Mouse (Mus musculus) kidney, postnatal 0 days (tissue): ENCODE results near the gene Slc19a3. TPM values are rescaled to one million over a fixed set of nuclear protein-coding genes. Genes with fewer than 3 reads are reported as not detected.

ENCODE experiments used
- ATAC-seq: fragments of 200-750 bp; cut with Nextera tagmentation; replicated peaks from 2 replicates; pipeline ENCODE4 v1.8.0; 2017; ENCODE audit warnings: low read depth, moderate number of reproducible peaks, moderate TSS enrichment, moderate library complexity; ENCODE audit not compliant: low FRiP score
- DNase-seq: peaks from one replicate; pipeline ENCODE4 v3.0.0-alpha.2; 2016; ENCODE audit warnings: low spot score
- H3K27ac ChIP-seq: fragments of 300-500 bp; sonication (generic); 2 replicates; pipeline ENCODE4 v1.5.1; 2014; ENCODE audit warnings: mild to moderate bottlenecking
- H3K27me3 ChIP-seq: fragments of 300-500 bp; sonication (generic); 2 replicates; pipeline ENCODE4 v1.6.1; 2014; ENCODE audit warnings: low read length, mixed read lengths; ENCODE audit not compliant: insufficient read depth
- H3K36me3 ChIP-seq: fragments of 300-500 bp; sonication (generic); 2 replicates; pipeline ENCODE4 v1.6.1; 2014; ENCODE audit warnings: low read length, mixed read lengths; ENCODE audit not compliant: insufficient read depth
- H3K4me1 ChIP-seq: fragments of 300-500 bp; sonication (generic); replicated peaks from 2 replicates; pipeline ENCODE4 v1.6.1; 2014; ENCODE audit warnings: antibody characterized with exemption, low read length, mixed read lengths; ENCODE audit not compliant: insufficient read depth
- H3K4me2 ChIP-seq: fragments of 300-500 bp; sonication (generic); 2 replicates; pipeline ENCODE4 v1.6.1; 2014; ENCODE audit warnings: mild to moderate bottlenecking, low read length, moderate library complexity, mixed read lengths
- H3K4me3 ChIP-seq: fragments of 300-500 bp; sonication (generic); replicated peaks from 2 replicates; pipeline ENCODE4 v1.5.1; 2014; ENCODE audit warnings: low read depth, low read length
- H3K9ac ChIP-seq: fragments of 300-500 bp; sonication (generic); 2 replicates; pipeline ENCODE4 v1.6.1; 2014; ENCODE audit warnings: low read depth, low read length
- H3K9me3 ChIP-seq: fragments of 300-500 bp; sonication (generic); replicated peaks from 2 replicates; pipeline ENCODE4 v1.6.1; 2016; ENCODE audit warnings: low read length, inconsistent platforms, mixed read lengths
- CTCF ChIP-seq: IDR thresholded peaks from 2 replicates; pipeline ENCODE4 v1.5.1; 2016; ENCODE audit warnings: antibody characterized with exemption, low read depth, mild to moderate bottlenecking, moderate library complexity
- WGBS: fragments of 180-500 bp; shearing (Covaris S2); extraction: QIAGEN DNeasy Blood & Tissue Kit; methylation state at CpG from one replicate; pipeline ENCODE4 v1.1.7; 2014; 5-methylcytosine and 5-hydroxymethylcytosine counted together
- polyA plus RNA-seq: library from polyadenylated mRNA; unstranded; fragments of >200 nt; fragmentation: Nextera tagmentation; extraction: Ambion mirVana; gene quantifications from 2 replicates; pipeline ENCODE4 v1.2.1, GENCODE M21; 2015

Slc19a3 gene
- polyA plus RNA-seq, 1 experiment from 2014 or later, result 3.4 TPM

DNA sequence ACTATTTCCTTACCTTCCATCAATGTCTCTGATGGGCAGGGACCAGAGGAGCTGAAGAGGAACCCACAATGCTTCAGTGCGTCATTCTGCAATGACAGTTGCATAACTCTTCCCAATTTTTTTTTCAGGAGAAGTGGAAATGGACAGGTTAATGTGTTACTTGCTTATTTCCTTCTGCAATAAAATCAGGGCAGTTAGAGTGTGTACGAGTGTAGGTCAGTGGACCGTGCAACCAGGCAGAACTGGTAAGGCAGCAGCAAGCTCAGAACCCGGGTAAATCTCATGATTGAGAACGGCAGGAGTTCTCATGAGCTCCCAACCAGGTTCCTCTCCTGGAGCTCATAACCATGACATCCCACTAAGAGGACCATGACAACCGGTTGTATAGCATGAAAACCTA lies 46.2 kb downstream of the Slc19a3 start:
- peak overlapping the region; percentile 13; the same call in 1 of the 2 replicates for H3K27ac ChIP-seq
- H3K4me2 ChIP-seq, result no peak overlapping the region
- TF ChIP-seq CTCF, result no peak
- H3K4me3 ChIP-seq, result no peak overlapping the region
- DNase-seq (peak; percentile 27), ATAC-seq (peak; percentile 69; the same call in 1 of the 2 replicates)
- no peaks in the 10 kb centered on the region for H3K9me3 ChIP-seq
- H3K27me3 ChIP-seq, result no peaks in the 10 kb centered on the region
- no peaks in the 10 kb centered on the region for H3K36me3 ChIP-seq
- no peak overlapping the region for H3K9ac ChIP-seq
- WGBS, result 56% methylated on average over 6 of the region's 6 CpGs
- H3K4me1 ChIP-seq, result no peaks in the 10 kb centered on the region

DNA sequence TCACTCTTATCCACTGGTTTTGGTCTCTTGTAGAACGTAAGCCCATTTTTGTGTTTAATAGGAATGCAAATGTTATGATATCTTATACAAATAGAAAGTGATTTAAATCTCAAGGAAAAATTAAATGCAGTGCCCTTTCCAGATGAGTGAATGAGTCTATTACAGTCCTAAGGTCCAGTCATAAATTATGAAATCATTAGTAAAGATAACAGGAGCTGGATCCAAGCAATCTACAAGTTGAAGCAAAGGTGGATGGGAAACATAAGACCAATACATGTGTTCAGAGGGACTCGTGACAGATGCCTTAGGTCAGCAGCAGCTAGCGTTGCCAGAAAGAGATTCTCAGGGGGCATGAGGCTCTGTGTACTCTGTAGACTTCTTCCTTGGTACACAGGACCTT lies 46.7 kb downstream of the Slc19a3 start:
- Histone ChIP-seq H3K27me3 (no peaks in the 10 kb centered on the region), H3K9me3 (no peaks in the 10 kb centered on the region), H3K36me3 (no peaks in the 10 kb centered on the region), H3K9ac (no peak overlapping the region), H3K27ac (no peak overlapping the region), H3K4me2 (no peak overlapping the region), H3K4me1 (no peaks in the 10 kb centered on the region), H3K4me3 (no peak overlapping the region)
- ATAC-seq, result no peak
- no peak for TF ChIP-seq CTCF
- WGBS, result 68% methylated on average over 3 of the region's 3 CpGs
- no peak for DNase-seq

DNA sequence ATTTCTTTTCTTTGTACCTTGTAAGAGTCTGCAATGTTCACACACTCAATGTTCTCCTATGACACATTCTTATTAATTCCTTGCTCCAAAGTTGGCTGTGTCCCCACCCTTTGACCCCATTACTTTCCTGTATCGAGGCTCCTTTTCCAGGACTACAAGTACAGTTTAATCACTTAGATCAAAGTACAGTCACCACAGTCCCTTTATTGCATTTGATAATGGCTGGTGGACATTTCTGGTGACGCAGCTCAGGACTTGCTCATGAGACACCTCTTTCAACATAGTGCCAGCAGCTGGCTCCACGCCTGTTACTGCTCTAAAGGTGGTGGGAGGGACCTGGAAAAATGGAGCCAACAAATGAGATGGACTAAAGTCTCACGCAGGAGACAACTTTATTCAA lies 47.2 kb downstream of the Slc19a3 start:
- Histone ChIP-seq H3K4me3 (no peak overlapping the region), H3K9me3 (no peaks in the 10 kb centered on the region), H3K27ac (no peak overlapping the region), H3K4me1 (no peaks in the 10 kb centered on the region), H3K9ac (no peak overlapping the region), H3K36me3 (no peaks in the 10 kb centered on the region), H3K27me3 (no peaks in the 10 kb centered on the region), H3K4me2 (no peak overlapping the region)
- TF ChIP-seq CTCF, result no peak
- 50% methylated on average over 4 of the region's 4 CpGs for WGBS
- ATAC-seq (no peak), DNase-seq (no peak)

DNA sequence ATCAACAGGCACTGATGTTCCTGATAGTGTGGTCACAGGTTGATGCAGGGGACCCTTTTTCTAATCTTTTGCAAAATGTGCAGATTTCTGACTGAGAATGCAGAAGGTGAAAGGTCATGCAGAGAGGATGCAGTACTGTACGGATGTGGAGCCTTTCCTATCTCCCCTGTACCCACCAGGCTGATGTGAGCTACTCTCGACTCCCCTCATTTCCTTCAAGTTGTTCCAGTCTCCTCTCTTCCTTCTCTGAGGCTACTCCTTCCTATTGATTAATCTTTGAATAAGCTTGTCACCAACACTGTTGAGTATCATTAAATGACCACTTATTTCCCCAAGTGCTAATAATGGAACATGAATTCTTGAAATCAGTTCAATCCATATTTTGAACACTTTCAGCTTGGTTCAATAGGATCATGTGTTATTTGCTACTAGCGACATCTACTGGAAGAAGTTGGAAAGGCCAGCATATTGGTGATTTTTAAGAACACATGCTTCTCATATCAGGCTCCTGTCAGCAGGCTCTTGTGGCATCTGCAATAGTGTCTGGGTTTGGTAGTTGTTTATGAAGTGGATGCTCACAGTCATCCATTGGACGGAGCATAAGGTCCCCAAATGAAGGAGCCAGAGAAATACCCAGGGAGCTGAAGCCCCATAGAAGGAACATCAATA lies 50.6 kb downstream of the Slc19a3 start:
- Histone ChIP-seq H3K4me1 (no peaks in the 10 kb centered on the region), H3K9me3 (no peaks in the 10 kb centered on the region), H3K4me2 (no peak overlapping the region), H3K36me3 (no peaks in the 10 kb centered on the region), H3K4me3 (no peak overlapping the region), H3K9ac (no peak overlapping the region), H3K27ac (no peak overlapping the region), H3K27me3 (no peaks in the 10 kb centered on the region)
- 31% methylated on average over 4 of the region's 4 CpGs for WGBS
- ATAC-seq, result no peak
- DNase-seq, result peak; percentile 75
- peak; percentile 84 for TF ChIP-seq CTCF

DNA sequence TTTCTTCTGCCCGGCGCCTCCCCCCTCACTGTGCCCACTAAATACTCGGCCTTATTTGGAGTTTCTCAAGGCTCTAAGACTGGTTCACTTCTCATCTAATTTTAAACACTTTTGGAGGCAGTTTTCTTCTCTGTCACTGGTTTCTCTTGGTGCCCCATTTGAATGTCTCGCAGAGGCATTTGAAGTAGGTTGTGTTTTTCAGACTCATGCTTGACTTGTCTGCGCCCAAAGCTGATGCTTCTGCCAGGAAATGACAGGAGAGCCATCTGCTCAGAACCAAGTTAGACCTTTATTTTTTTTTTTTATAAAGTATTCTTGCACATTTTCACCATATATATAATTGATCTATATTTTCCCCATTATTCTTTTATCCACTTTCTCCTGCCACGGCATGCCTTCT lies 51.5 kb downstream of the Slc19a3 start:
- Histone ChIP-seq H3K27ac (no peak overlapping the region), H3K27me3 (no peaks in the 10 kb centered on the region), H3K36me3 (no peaks in the 10 kb centered on the region), H3K4me1 (no peaks in the 10 kb centered on the region), H3K9ac (no peak overlapping the region), H3K9me3 (no peaks in the 10 kb centered on the region), H3K4me3 (no peak overlapping the region), H3K4me2 (no peak overlapping the region)
- ATAC-seq (no peak), DNase-seq (no peak)
- TF ChIP-seq CTCF, result no peak
- 89% methylated on average over 6 of the region's 6 CpGs for WGBS

DNA sequence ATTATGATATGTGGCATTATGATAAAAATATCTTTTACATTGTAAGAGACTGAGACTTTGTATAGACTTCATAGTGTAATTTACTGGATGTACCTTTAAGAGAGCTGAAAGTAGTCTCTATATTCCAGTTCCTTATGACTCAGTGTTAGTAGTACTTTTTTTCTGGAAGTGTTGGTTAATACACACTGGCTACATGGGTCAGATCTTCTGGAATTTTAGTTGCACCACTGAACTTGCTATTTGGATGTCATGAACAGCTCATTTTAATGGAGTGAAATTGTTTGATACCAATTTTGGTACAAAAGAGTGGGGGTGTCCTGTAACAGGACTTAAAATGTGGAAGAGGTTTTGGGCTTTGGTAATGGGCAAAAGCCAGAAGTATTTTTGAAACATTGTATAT lies 60.4 kb downstream of the Slc19a3 start:
- no peaks in the 10 kb centered on the region for H3K9me3 ChIP-seq
- H3K27me3 ChIP-seq, result no peaks in the 10 kb centered on the region
- H3K9ac ChIP-seq, result no peak overlapping the region
- no peak for ATAC-seq
- no peak for DNase-seq
- no peak overlapping the region for H3K27ac ChIP-seq
- no peak overlapping the region for H3K4me2 ChIP-seq
- no peaks in the 10 kb centered on the region for H3K4me1 ChIP-seq
- TF ChIP-seq CTCF, result no peak
- H3K36me3 ChIP-seq, result no peaks in the 10 kb centered on the region
- no peak overlapping the region for H3K4me3 ChIP-seq

DNA sequence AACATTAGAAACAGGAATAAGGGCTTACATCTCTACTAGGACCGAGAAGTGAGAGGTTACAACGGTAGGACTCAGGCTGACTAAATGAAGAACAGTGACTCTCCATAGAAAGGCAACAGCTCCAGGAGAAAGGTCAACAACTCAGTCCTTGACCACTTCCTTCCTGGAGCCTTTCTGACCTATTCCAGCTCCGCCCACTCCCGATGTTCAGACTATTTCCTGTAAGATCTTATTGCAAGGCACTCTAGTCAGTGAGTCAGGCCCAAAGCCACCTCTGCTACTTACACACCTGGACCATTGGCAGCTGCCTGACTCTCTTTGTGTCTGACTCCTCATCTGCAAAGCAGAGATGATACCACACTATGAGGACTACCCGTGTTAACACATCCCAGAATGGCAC lies 62.5 kb downstream of the Slc19a3 start:
- no peak overlapping the region for H3K9ac ChIP-seq
- H3K27me3 ChIP-seq, result no peaks in the 10 kb centered on the region
- H3K27ac ChIP-seq, result no peak overlapping the region
- DNase-seq (no peak), ATAC-seq (no peak)
- TF ChIP-seq CTCF, result no peak
- no peaks in the 10 kb centered on the region for H3K9me3 ChIP-seq
- H3K4me2 ChIP-seq, result no peak overlapping the region
- H3K36me3 ChIP-seq, result no peaks in the 10 kb centered on the region
- H3K4me3 ChIP-seq, result no peak overlapping the region
- WGBS, result 71% methylated on average over 5 of the region's 5 CpGs
- no peaks in the 10 kb centered on the region for H3K4me1 ChIP-seq
